In the genomic region with DNA sequence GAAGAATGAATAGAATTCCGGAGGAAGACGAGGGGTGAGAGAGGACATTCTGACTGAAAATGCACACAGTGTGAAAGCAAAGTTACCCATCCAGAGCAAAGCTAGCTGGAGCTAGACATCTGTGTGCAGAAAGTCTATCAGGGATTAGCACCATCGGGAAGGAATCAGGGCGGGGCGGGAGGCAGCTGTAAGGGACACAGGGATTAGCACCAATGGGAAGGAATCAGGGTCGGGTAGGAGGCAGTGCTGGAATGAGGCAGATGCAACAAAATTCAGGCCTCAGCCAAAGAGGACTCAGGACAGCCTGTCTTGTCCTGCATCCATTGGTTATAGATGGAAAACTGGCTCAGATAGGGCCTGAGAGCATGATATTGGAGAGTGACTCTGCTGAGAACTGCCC, we compare ENCODE assay signal across 21 mouse cellular contexts.
"Had no signal": no experiment of that assay in that cellular context is flagged by ENCODE, and none has a peak within 500 bp of the region (broad histone marks: within the 10 kb centered on the region; RNA-seq: fewer than 3 reads in every experiment).

No protein-coding gene starts in this region.

- H3K4me3 ChIP-seq: heart, embryonic 10.5 days; heart, embryonic 12.5 days; hindbrain, embryonic 13.5 days; hindbrain, embryonic 15.5 days; kidney, embryonic 15.5 days; limb, embryonic 13.5 days; limb, embryonic 15.5 days; liver, embryonic 12.5 days had no signal

- H3K4me2 ChIP-seq: heart, embryonic 12.5 days; hindbrain, embryonic 13.5 days; hindbrain, embryonic 15.5 days; kidney, embryonic 15.5 days; limb, embryonic 13.5 days; limb, embryonic 15.5 days; liver, embryonic 12.5 days had no signal

- DNase-seq: gastrocnemius, postnatal 14 days; gastrocnemius, postnatal 36 days; heart, adult 18-20 months; heart, postnatal 14 days; heart, postnatal 36 days; kidney, adult 11 months; kidney, adult 2 months; kidney, adult 9 months; kidney, postnatal 14 days; kidney, postnatal 36 days; layer of hippocampus, adult 9-11 months; layer of hippocampus, postnatal 36 days; left cerebral cortex, postnatal 4 days had no signal

- H3K36me3 ChIP-seq: heart, embryonic 10.5 days; heart, embryonic 12.5 days; hindbrain, embryonic 13.5 days; hindbrain, embryonic 15.5 days; kidney, embryonic 15.5 days; limb, embryonic 13.5 days; limb, embryonic 15.5 days; liver, embryonic 12.5 days had no signal

- H3K27me3 ChIP-seq: heart, embryonic 12.5 days; hindbrain, embryonic 13.5 days; hindbrain, embryonic 15.5 days; kidney, embryonic 15.5 days; limb, embryonic 13.5 days; limb, embryonic 15.5 days; liver, embryonic 12.5 days had no signal
